Mouse (Mus musculus): ENCODE data around the gene Kmt5b.

The Kmt5b gene

DNA sequence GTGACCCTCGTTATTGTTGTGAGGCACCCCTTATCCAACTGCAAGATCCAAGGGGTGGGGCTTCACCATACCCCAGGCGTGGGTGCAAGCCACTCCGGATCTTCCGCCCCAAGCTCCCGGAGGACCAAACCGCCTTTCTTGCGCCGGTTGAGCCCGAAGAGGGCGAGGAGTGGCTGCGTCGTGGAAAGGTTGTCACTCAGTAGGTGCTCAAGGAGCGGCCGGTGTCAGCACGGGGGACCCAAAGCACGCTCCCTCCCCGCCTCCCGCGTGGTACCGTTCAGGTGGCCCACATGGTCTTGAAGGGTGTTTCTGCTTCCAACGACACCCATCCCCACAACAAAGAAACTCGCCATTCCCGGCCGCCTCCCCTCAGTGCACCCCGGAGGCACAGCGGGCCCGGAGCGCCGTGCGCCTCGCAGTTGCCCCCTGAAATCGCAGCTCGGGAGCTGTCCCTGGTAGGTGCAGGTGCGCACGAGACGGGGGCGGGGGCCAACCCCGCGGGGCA, at the start of gene Kmt5b:
Gene Kmt5b, plus strand, starts transcription at position 146 of the 505 bp plus-strand sequence.
- peak in 1 of 2 experiments; percentile 56 for DNase-seq (ENCODE audit: low spot score in 2 of 2)

DNA sequence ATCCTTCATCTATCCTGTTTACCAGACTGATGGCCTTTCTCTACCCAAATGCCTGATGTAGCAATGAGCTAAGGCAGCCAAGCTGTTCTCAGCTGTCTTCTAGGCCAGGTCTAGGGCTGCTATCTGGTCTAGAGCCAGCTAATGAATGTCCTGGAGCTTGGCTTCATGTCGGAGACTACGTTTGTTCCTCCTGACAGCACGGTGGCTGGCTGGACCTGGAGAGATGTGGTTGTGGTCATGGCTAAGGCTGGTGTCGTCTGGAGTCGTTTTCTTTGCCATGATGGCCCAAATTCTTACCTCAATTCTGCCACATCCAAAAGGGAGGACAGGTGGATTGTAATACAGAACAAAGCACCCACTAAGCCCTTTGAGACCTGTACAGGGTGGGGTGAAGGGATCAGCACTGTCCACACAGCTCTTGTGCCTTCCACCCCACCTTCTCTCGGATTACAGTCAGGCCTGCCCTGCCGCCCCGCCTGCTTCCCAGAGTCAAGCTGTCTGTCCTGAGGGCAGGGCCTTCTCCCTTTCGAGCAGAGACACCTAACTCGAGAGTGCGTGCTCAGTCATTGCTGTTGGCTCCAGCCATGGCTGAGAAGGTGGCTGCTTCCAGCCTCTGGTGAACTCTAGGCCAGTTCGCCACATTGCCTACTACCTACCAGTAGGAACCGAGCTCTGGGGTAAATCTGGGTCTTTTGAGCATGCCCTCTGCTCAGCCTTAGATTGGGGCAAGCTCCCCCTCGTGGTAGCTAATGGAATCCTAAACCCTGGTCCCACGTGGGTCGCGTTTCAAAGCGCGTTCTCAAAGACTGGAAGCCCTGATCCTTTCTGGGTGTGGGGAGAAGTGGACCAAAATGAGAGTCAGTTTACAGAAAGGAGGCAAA, 48.5 kb upstream of the Kmt5b start:
- peak; percentile 55 to 63 for DNase-seq (ENCODE audit: low spot score in 2 of 2)

DNA sequence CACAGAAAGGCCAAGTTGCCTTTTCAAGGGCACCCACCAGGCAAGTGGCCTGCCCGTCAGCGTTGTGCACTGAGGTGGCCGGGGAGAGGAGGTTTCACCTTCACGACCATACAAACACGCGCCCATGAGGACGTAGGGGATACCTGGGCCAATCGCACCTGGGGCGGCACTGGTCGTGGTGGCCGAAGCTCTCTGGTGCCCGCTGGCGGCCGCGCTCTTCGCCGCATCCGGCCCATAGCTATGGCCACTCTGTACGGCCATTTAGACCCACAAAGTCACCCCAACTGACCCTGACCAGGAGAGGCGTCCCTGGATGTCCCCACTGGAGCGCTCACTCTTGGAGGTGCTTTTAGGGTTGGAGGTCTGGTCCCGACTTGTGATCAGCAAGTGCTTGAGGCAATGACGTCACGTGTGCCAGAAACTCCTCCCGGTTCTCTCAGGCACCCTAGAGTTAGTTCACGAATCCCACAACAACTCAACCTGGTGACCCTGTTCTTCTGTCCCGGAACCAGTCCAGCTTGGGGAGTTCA, 47.8 kb upstream of the Kmt5b start:
- DNase-seq (ENCODE audit: low spot score in 2 of 2): peak; percentile 27

DNA sequence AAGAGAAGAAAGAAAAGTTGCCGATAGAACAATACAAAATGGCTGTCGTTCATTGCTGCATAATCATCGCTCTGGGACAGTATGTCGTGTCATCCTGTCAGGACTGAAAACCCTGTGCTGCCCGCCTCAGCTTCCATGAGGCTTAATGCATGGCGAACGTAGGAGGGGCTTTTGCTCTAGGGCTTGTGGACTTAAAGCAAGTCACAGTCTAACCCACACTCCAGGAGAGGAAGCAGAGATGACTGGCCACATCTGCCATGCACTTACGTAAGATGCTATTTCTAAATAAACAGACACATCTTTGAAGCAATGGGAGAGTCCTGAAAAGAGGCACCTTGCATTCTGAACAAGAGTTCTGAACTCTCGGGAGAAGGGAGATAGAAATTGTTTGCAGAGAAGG, 44.1 kb upstream of the Kmt5b start:
- no peak for DNase-seq (ENCODE audit: low spot score in 2 of 2)

DNA sequence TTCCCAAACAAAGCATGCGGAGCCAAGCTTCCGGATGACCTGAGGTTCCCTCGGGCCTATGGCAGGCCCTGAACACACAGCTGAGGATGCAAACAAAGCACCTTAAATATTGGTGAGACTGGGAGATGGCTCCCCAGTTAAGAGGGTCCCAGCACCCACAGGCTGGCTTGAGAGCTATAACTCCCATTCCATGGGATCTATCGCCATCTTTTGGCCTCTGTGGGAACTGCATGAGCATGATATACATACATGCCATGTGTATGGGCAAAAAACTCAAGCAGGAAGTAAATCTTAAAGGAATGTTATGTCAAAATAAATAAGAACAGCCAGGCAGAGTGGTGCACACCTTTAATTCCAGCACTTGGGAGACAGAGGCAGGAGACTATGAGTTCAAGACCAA, 43.3 kb upstream of the Kmt5b start:
- DNase-seq (ENCODE audit: low spot score in 2 of 2): peak in 1 of 2 experiments; percentile 41

DNA sequence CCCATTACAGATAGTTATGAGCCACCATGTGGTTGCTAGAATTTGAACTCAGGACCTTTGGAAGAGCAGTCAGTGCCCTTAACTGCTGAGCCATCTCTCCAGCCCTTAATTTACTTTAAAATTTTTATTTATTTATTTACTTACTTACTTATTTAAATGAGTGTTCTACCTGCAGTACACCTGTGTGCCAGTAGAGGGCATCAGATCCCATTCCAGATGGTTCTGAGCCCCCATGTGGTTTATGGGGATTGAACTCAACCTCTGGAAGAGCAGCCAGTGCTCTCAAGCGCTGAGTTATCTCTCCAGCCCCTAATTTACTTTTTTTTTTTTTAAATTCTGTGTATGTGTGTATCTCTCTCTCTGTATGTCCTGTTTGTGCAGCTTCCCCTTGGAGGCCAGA, 42.4 kb upstream of the Kmt5b start:
- peak; percentile 31 to 52 for DNase-seq (ENCODE audit: low spot score in 2 of 2)

DNA sequence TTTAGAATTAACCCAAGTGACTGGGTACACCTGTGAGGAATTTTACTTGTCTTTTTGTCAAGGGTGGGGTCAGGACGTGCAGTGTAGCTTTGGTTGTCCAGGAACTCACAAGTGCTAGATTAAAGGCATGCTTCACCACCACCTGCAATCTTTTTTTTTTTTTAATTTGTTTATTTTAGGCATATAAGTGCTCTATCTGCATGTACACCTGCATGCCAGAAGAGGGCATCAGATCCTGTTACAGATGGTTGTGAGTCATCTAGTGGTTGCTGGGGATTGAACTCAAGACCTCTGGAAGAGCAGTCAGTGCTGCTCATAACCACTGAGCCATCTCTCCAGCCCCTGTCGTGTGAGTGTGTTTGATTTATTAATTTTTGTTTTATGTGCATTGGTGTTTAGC, 38.3 kb upstream of the Kmt5b start:
- DNase-seq (ENCODE audit: low spot score in 2 of 2): no peak

DNA sequence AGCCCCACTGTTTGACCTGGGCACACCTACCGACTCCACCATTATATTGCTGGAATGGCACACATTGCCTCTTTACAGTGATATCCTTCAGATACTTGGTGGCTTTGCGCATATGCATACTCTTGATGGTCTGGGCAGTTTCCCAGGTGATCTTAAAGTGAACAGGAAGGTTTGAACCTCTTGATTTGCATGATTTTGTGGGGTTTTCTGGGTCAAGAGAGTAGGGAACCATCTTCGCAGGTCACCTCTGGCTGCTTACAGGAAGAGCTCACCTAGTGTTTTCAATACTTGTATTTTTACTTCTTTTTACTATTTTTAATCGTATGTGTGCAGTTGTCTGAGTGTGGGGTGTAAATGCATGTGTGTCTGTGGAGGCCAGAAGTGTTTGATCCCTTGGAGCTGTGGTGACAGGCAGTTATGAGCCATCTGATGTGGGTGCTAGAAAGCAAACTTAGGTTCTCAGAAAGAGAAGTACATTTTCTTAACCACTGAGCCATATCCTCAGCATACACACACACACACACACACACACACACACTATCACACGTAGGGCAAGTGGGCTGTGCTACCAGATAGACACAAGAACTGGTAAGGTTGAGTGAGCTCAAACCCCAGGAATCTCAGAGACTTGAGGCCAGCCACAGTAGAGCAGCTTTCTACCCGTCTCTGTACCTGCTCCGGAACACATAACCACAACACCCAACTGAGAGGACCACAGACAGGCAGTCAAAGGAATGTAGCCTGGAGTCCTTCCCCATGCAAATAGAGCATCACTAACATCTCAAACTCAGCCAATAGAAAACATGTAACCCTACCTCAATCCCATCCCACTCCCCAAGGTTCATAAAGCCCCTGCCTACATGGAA, 36.2 kb upstream of the Kmt5b start:
- peak; percentile 58 to 69 for DNase-seq (ENCODE audit: low spot score in 2 of 2)

DNA sequence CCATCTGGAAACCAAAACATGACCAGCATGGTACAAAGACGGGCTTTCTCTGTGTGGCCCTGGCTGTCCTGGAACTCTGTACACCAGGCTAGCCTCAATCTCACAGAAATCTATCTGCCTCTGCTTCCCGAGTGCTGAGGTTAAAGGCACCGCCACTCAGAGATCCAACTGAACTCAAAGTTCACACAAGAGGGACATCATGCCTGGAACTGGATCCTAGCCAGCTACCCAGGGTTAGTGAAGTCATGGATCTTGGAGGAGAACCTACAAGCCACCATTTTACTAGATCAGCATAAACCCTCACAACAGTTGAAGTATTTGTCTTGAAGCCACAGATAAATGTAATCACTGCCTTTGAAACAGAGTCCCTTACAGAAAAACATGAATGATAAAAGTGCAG, 31.2 kb upstream of the Kmt5b start:
- DNase-seq (ENCODE audit: low spot score in 2 of 2): no peak

DNA sequence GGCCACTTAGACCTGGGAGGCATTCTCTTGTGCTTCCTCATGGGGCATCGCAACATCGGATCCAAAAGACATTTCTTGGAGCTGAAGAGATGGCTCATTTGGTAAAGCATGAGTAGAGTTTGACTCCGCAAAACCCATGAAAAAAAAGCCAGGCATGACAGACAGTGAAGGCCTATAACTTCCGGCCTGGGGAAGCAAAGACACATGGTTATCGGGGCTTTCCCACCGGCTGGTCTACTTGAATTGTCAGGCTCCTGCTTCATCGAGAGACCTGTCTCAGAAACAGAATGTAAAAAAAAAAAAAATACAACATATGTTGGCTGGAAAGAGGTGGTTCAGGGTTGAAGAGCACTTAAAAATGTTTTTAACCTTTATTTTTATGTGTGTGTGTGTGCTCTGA, 27.6 kb upstream of the Kmt5b start:
- DNase-seq (ENCODE audit: low spot score in 2 of 2): no peak

DNA sequence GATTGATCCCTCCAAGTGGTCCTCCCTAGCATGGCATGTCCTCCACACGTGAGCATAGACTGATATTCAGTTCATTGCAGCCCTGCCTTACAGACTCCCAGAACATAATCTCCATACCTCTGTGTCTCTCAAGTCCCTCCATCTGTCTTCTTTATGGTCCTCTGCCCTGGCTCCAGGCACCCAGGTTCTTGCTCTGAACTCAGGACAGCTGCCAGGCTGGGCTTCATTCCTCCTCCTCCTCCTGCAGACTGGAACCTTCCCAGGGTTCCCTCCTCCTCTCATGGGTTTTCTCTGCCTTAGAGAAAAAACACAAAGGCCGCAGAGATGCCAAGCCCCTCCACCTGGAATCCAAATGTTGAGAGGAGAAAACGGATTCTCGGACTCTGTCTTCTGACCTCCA, 24.5 kb upstream of the Kmt5b start:
- no peak for DNase-seq (ENCODE audit: low spot score in 2 of 2)

DNA sequence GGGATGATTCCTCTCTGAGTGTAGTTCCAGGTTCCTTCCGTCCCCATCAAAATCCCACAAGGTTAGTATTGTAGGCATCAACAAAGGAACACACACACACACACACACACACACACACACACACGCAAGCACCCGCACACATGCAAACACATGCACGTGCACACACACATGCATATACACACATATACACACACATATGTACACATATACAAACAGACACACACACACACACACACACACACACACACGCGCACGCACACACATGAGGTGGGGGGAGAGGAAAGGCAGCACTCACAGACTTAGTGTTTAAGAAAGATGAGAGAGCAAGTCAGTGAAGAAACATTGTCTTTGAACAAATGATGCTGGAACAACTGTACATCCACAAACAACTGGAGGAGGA, 23.9 kb upstream of the Kmt5b start:
- no peak for DNase-seq (ENCODE audit: low spot score in 2 of 2)

DNA sequence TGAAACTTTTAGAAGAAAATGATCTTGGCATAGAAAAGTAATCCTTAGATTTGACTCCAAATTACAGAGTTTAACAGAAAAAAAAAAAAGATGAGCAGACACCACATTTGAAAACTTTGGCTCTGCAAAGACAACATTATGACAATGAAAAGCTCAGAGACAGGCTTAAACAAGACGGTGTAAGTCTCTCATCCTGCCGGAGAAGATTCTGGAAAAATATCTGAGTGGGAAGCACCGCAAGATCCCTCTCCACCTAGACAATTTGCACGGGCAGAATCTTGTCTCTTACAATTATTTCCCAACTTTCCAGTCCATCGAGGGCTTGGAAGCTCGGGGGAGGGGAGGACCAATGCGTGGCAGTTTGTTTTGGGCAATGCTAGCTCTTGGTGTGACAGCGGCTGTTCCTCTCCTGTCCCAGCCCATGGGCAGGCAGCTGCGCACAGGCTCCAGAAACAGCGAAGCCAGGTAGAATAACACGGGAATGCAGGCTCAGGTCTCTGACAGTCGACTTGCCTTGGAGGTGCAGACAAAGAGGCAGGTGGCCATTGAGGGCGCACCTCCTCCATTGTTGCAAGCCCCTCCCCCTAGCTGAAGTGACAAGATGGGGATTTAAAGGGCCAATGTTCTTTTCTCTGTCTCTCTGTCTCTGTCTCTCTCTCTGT, 23.2 kb upstream of the Kmt5b start:
- DNase-seq (ENCODE audit: low spot score in 2 of 2): peak; percentile 28 to 30

DNA sequence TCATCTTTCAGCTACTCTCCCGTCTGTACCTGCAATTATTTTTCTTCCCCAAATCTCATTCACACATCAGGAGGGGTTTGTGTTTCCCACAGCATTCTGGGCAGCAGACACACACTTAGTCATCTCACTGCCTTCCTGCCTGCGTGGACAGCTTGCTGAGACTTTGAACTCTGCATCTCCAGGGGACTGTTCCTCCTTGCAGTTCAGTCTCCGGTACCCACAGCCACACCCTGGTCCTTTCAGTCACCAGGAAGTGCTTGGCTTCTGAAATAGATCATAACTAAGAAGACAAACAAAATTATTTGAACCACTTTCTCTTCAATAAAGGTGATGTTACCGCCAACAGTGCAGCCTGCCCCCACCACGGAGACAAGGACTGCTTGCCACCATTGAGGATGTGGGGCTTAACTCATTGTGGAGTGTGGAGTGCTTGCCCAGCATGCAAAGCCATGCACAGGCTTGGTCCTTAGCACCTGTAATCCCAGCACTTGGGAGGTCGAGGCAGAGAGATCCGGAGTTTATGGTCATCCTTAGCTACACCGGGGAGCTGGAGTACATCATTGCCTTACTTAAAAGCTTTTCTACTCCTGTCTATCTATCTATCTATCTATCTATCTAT, 14.5 kb upstream of the Kmt5b start:
- DNase-seq (ENCODE audit: low spot score in 2 of 2): peak in 1 of 2 experiments; percentile 11

DNA sequence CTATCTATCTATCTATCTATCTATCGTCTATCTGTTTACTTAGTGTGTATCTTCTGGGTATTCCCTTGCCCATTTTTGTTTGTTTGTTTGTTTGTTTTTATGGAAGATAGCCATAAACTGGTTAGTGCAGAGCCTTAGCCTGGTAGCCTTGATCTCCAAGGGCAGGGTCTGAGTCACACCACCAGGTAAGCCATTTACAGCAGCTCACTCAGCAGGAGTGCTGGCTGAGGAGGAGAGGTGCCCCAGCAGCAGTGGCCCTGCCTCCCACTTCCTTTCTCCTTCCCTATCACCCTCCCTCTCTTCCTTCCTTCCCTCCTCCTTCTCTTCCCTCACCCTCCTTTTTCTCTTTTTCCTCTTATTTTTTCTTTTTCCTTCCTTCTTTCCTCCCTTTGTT, 14.0 kb upstream of the Kmt5b start:
- DNase-seq (ENCODE audit: low spot score in 2 of 2): no peak

DNA sequence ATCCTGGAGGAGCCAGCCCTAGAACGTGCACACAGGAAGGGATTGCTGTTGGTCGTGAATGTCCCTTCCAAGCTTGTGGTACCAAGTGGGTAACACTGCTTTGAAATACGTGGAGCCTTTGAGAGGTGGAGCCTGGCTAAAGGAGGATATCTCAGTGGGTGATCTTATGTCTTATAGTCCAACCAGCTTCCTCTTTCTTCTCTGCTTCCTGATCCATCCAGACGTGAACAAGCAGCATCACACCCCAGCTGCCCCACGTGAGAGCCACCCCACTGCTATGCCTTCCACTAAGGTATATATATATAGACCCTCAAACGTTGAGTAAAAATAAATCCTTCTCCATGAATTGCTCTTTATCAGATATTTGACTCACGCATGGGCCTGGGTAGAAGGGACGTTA, 13.5 kb upstream of the Kmt5b start:
- peak; percentile 14 to 17 for DNase-seq (ENCODE audit: low spot score in 2 of 2)

DNA sequence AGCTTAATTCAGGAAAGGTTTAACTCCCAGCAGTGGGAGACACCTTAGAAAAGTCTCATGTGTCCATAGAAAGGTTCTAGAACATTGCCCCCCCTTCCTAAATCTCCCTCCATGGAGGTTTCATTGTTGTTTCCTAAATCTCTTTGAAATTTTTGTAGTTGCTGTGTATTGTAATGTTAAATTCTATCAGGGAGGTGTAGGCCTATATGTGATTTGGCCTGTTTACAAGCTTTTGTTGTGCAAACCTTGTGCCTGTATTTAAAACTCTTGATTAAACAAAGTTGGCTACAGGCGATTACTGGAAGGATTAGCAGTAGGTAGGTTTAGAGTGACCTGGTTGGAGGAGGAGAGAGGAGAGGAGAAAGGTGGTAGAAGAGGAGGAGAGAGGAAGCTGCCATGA, 9.4 kb upstream of the Kmt5b start:
- no peak for DNase-seq (ENCODE audit: low spot score in 2 of 2)

DNA sequence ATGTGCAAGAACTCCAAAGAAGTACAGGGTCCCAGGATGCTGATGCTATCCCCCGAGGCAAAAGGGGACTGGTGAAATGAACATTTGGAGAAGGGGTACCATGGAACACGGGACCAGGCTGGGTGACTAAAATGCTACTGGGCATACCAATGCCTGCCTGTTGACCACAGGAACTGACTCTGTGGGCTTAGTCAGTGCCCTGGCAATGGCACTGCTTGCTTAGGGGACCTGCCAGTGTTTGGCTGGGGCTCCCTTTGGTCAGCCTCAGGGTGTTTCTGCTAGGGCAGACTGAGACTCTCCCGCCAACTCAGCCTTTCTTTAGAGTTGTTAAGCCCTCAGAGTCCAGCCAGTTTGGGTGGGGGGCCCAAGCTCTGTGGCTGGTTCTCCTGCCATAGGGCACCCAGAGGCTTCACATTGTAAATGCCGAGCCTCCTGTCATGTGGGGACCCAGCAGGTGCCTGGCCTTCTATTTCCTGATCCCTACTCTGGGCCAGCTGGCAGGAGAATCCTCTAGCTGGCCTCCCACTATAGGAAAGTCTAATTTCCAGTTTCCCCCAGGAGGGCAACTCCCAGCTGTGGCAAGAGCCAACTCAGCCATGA, 1.9 kb upstream of the Kmt5b start:
- DNase-seq (ENCODE audit: low spot score in 2 of 2): no peak

DNA sequence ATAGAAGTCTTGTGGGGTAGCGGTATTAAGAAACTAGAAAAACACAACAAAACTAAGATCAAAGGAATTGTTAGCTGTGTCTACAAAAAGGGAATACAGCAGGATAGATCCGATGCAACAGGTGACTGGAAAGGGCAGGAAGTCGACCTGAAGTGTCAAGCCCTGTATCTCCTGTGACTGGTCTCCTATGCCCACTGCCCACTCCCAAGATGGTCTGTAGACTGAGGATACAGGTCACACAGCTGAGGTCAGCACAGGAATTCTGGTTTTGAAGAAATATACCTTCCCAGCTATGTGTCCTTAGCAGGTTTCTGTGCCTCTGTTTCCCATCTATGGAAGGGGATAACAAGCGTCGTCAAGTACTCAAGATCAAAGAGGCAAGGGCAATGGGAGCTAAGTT, 843 bp upstream of the Kmt5b start:
- no peak for DNase-seq (ENCODE audit: low spot score in 2 of 2)

DNA sequence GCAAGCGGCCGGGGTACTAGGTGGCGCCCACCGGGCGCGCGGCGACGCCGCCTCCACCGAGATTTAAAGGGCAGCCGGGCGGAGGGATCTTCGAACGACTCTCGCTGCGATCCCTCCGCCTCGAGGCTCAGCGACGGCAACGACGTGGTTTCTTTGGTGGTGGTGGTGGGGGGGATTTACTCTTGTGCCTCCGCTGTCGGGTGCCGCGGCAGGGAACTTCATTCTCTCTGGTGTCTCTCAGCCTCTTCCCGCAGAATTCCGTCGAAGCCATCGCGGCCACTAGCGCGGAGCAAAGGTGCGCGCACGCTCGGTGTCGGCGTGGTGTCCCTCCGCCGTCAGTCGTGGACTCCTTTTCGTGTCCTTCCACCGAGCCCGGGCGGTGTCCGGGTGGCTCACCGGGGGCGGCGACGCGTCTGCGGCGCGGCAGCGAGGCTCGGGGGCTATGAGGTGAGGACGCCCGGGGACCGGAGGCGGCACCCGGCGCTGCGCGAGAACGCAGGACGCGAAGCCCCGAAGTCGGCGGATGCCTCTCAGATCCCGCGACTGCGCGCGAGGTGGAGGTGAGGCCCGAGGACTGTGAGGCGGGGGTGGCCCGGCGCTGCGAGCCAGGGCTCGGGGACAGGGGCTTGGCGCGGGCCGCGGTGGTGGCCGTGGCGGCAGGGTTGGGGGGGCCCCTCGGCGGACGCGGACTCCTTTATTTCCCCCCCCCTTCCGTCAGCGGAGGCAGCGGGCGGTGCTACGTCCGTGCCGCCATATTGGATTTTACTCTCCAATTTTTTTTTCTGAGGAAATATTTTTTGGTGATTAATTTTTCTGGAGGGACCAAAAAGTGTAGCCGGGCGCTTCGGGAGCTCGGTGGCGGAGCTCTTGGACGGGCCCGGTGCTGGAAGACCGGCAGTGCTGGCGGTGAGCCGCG, 818 bp downstream of the Kmt5b start:
- peak; percentile 69 to 80 for DNase-seq (ENCODE audit: low spot score in 2 of 2)

Data from spleen, postnatal 36 days (tissue).